Mouse (Mus musculus) forebrain, embryonic 14.5 days (tissue): ENCODE measurements around the gene Olfr1491. TPM values are rescaled to one million over a fixed set of nuclear protein-coding genes. Genes with fewer than 3 reads are reported as not detected.

Experiments used
- ATAC-seq: fragments of 200-750 bp; cut with Nextera tagmentation; 2 replicates; pipeline ENCODE4 v1.8.0; 2017; ENCODE audit warnings: mild to moderate bottlenecking, moderate library complexity
- DNase-seq: peaks from one replicate; pipeline ENCODE4 v3.0.0-alpha.2; 2015; ENCODE audit warnings: low spot score
- H3K27ac ChIP-seq: fragments of 300-500 bp; sonication (generic); 2 replicates; pipeline ENCODE4 v1.5.1; 2014; ENCODE audit warnings: low read depth, mild to moderate bottlenecking, control low read depth, low read length, moderate library complexity
- H3K27me3 ChIP-seq: fragments of 300-500 bp; sonication (generic); replicated peaks from 2 replicates; pipeline ENCODE4 v1.6.1; 2014; ENCODE audit warnings: low read length, control low read depth, mixed read lengths; ENCODE audit not compliant: control insufficient read depth, insufficient read depth
- H3K36me3 ChIP-seq: fragments of 300-500 bp; sonication (generic); 2 replicates; pipeline ENCODE4 v1.6.1; 2014; ENCODE audit warnings: low read length, control low read depth; ENCODE audit not compliant: control insufficient read depth, insufficient read depth
- H3K4me1 ChIP-seq: fragments of 300-500 bp; sonication (generic); 2 replicates; pipeline ENCODE4 v1.6.1; 2014; ENCODE audit warnings: antibody characterized with exemption, low read length, control low read depth; ENCODE audit not compliant: control insufficient read depth, insufficient read depth
- H3K4me2 ChIP-seq: fragments of 300-500 bp; sonication (generic); 2 replicates; pipeline ENCODE4 v1.6.1; 2014; ENCODE audit warnings: mild to moderate bottlenecking, control low read depth, low read length
- H3K4me3 ChIP-seq: fragments of 300-500 bp; sonication (generic); 2 replicates; pipeline ENCODE4 v1.5.1; 2014; ENCODE audit warnings: low read depth, low read length, control low read depth
- H3K9ac ChIP-seq: fragments of 300-500 bp; sonication (generic); 2 replicates; pipeline ENCODE4 v1.6.1; 2014; ENCODE audit warnings: mild to moderate bottlenecking, low read length, control low read depth, moderate library complexity
- H3K9me3 ChIP-seq: fragments of 300-500 bp; sonication (generic); replicated peaks from 2 replicates; pipeline ENCODE4 v1.6.1; 2016; ENCODE audit warnings: low read length, control low read depth, mixed read lengths; ENCODE audit not compliant: control insufficient read depth
- WGBS: fragments of 180-500 bp; shearing (Covaris S2); extraction: QIAGEN DNeasy Blood & Tissue Kit; methylation state at CpG from one replicate; pipeline ENCODE4 v1.1.7; 2014; 5-methylcytosine and 5-hydroxymethylcytosine counted together
- polyA plus RNA-seq: library from polyadenylated mRNA; unstranded; fragments of >200 nt; fragmentation: Nextera tagmentation; extraction: Ambion mirVana; gene quantifications from 2 replicates; pipeline ENCODE4 v1.2.1, GENCODE M21; 2014

Gene Olfr1491
- polyA plus RNA-seq, result not detected in 2 replicates

DNA sequence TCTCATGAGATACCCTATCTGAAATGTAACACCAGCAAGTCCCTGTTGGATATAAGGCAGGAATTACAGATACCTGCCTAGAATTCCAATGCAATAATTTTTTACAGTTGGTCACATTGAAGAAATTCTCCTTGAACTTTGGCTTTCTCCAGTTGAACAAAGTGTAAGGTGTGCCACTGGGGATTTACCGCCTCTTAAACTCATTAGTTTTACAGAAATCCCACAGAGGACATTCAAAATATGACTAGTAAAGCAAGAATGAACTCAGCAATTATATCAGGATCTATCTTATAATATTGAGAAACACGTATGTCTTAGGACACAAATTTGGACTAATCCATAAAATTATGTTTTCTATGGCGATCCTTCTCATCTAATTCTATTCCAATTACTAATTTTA is at the start of gene Olfr1491:
Gene Olfr1491 (plus strand): TSS at position 301 of the 400 bp plus-strand sequence.
- Histone ChIP-seq H3K27me3 (no peaks in the 10 kb centered on the region), H3K4me1 (no peaks in the 10 kb centered on the region), H3K9ac (no peak within 1 kb of the TSS), H3K36me3 (no peaks in the 10 kb centered on the region), H3K4me2 (no peak within 1 kb of the TSS), H3K4me3 (no peak within 1 kb of the TSS), H3K9me3 (no peaks in the 10 kb centered on the region), H3K27ac (no peak within 1 kb of the TSS)
- ATAC-seq, result no peak
- DNase-seq, result no peak
- WGBS, result 78% methylated on average over 3 of the region's 3 CpGs

DNA sequence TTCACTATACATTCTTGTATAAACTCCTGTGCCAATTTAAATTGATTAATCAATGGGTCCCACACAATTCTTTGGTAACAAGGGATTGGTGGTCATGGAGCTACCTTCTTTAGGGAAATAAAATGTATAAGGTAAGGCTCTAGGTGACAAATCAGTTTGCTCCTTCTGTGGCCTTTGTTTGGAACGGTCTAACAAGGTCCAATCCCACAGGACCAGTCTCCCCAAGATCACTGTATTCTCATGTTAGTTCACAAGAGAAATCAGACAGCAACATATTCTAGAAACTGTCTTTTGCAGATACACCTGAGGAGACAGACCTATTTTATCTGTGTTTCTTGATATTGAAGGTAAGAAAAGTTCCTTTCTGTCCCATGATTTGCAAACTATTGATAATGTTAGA is 46.3 kb upstream of the Olfr1491 start, which contains the start of gene Olfr1490:
Gene Olfr1490 (plus strand): TSS at position 301 of the 400 bp plus-strand sequence.
- Histone ChIP-seq H3K4me3 (no peak within 1 kb of the TSS), H3K9ac (no peak within 1 kb of the TSS), H3K9me3 (no peaks in the 10 kb centered on the region; the same call in 1 of the 2 replicates), H3K4me1 (no peaks in the 10 kb centered on the region), H3K27ac (no peak within 1 kb of the TSS), H3K36me3 (no peaks in the 10 kb centered on the region), H3K27me3 (no peaks in the 10 kb centered on the region), H3K4me2 (no peak within 1 kb of the TSS)
- no peak for DNase-seq
- 74% methylated on average over 1 of the region's 1 CpGs for WGBS
- ATAC-seq, result no peak

DNA sequence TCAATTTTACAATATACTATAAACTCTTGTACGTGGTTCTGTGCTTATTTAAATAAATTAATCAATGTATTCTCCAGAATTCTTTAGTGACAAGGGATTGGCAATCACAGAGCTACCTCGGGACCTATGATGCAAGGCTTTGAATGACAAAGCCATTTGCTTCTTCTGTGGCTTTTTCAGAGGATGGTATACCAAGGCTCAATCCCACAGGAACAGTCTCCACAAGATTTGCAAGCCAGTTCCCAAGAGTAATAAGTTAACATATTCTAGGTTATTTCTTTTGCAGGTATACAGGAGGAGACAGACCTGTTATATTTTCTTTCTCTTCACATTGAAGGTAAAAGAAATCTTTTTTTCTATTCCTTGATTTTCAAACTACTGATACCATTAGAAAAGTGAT is 25.9 kb downstream of the Olfr1491 start, which contains the start of gene Olfr1493-ps1:
Gene Olfr1493-ps1 (plus strand): TSS at position 301 of the 400 bp plus-strand sequence.
- 52% methylated on average over 2 of the region's 2 CpGs for WGBS
- Histone ChIP-seq H3K4me2 (no peak within 1 kb of the TSS), H3K9me3 (no peaks in the 10 kb centered on the region), H3K36me3 (no peaks in the 10 kb centered on the region), H3K27me3 (no peaks in the 10 kb centered on the region), H3K9ac (no peak within 1 kb of the TSS), H3K4me3 (no peak within 1 kb of the TSS), H3K27ac (no peak within 1 kb of the TSS), H3K4me1 (no peaks in the 10 kb centered on the region)
- DNase-seq (no peak), ATAC-seq (no peak)

DNA sequence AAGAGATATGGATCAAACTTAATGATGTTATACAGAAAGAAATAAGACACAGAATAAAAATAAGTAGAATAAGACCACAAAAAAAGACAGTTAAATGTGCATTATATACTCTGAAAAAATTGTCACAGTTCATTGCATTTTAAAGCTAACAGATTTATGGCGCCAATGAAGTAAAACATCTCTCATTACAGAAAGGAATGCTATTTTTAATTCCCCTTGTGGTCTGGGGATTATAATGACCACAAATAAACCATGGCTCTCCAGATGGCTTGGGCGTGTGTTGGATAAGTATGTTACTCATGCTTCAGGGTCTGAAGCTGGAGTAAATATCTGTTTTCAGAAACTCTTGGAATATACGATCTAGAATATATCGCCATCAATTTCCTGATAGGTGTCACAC is 42.4 kb downstream of the Olfr1491 start, which contains the start of gene Olfr1494:
Gene Olfr1494 (plus strand): TSS at position 301 of the 400 bp plus-strand sequence.
- no peak for ATAC-seq
- Histone ChIP-seq H3K27ac (no peak within 1 kb of the TSS), H3K4me2 (no peak within 1 kb of the TSS), H3K9ac (no peak within 1 kb of the TSS), H3K9me3 (no peaks in the 10 kb centered on the region), H3K4me3 (no peak within 1 kb of the TSS), H3K36me3 (no peaks in the 10 kb centered on the region), H3K4me1 (no peaks in the 10 kb centered on the region), H3K27me3 (no peaks in the 10 kb centered on the region)
- no peak for DNase-seq
- WGBS, result 95% methylated on average over 4 of the region's 4 CpGs

DNA sequence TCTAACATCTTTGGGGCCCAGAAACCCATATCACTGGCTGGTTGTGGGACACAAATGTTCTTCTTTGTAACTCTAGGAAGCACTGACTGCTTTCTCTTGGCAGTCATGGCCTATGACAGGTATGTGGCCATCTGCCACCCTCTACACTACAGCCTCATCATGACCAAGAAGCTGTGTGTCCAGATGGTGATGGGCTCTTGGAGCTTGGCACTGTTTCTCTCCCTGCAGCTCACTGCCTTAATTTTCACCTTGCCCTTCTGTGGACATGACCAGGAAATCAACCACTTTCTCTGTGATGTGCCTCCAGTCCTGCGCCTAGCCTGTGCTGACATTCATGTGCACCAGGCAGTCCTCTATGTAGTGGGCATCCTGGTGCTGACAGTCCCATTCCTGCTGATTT is 52.3 kb downstream of the Olfr1491 start:
- Histone ChIP-seq H3K4me2 (no peak overlapping the region), H3K4me1 (no peaks in the 10 kb centered on the region), H3K27me3 (no peaks in the 10 kb centered on the region), H3K27ac (no peak overlapping the region), H3K36me3 (no peaks in the 10 kb centered on the region), H3K9me3 (no peaks in the 10 kb centered on the region), H3K4me3 (no peak overlapping the region), H3K9ac (no peak overlapping the region)
- 89% methylated on average over 1 of the region's 1 CpGs for WGBS
- DNase-seq (no peak), ATAC-seq (no peak)

Other genes starting within 250 kb of the Olfr1491 start
- gene Olfr1472, start 241.2 kb upstream of the Olfr1491 start, polyA plus RNA-seq, result not detected in 2 replicates
- gene Olfr1474, start 227.7 kb upstream of the Olfr1491 start, polyA plus RNA-seq, result not detected in 2 replicates
- not detected in 2 replicates for gene Olfr1475, start 217.1 kb upstream of the Olfr1491 start, polyA plus RNA-seq
- not detected in 2 replicates for gene Olfr1477, start 196.7 kb upstream of the Olfr1491 start, polyA plus RNA-seq
- not detected in 2 replicates for gene Olfr1480, start 169.4 kb upstream of the Olfr1491 start, polyA plus RNA-seq
- gene Olfr1484, start 113.8 kb upstream of the Olfr1491 start, polyA plus RNA-seq, result not detected in 2 replicates
- not detected in 2 replicates for gene Olfr1487, start 79.9 kb upstream of the Olfr1491 start, polyA plus RNA-seq
- not detected in 2 replicates for gene Olfr1489, start 65.6 kb upstream of the Olfr1491 start, polyA plus RNA-seq
- gene Olfr1490, start 46.2 kb upstream of the Olfr1491 start, polyA plus RNA-seq, result not detected in 2 replicates
- gene Olfr1493-ps1, start 26.0 kb downstream of the Olfr1491 start, polyA plus RNA-seq, result not detected in 2 replicates
- gene Olfr1494, start 42.5 kb downstream of the Olfr1491 start, polyA plus RNA-seq, result not detected in 2 replicates
- not detected in 2 replicates for gene Olfr1495, start 67.3 kb downstream of the Olfr1491 start, polyA plus RNA-seq
- gene Olfr1496, start 80.6 kb downstream of the Olfr1491 start, polyA plus RNA-seq, result not detected in 2 replicates
- gene Olfr1497, start 100.9 kb downstream of the Olfr1491 start, polyA plus RNA-seq, result not detected in 2 replicates
- gene Olfr1499, start 122.2 kb downstream of the Olfr1491 start, polyA plus RNA-seq, result not detected in 2 replicates
- not detected in 2 replicates for gene Olfr1500, start 133.2 kb downstream of the Olfr1491 start, polyA plus RNA-seq
- gene Olfr1501, start 153.4 kb downstream of the Olfr1491 start, polyA plus RNA-seq, result not detected in 2 replicates
- gene Olfr1502, start 164.5 kb downstream of the Olfr1491 start, polyA plus RNA-seq, result not detected in 2 replicates
- not detected in 2 replicates for gene Olfr1504, start 200.7 kb downstream of the Olfr1491 start, polyA plus RNA-seq
- not detected in 2 replicates for gene Olfr1505, start 216.3 kb downstream of the Olfr1491 start, polyA plus RNA-seq